Comparison of ENCODE assay signal across 21 mouse cellular contexts in genomic region chr5:138620836-138621235, GRCm38 (mm10). TPM values are rescaled to one million over a fixed set of nuclear protein-coding genes. Genes with fewer than 3 reads are reported as not detected.
DNase-seq lines count a peak whose midpoint lies in the region; ATAC-seq lines count a peak whose summit lies in the region.
"Had no signal": no experiment of that assay in that cellular context is flagged by ENCODE, and none has a peak within 500 bp of the region (broad histone marks: within the 10 kb centered on the region; RNA-seq: fewer than 3 reads in every experiment).

No protein-coding gene starts in this region.

- ATAC-seq in forebrain, embryonic 13.5 days, result no peak
- no peak for ATAC-seq in forebrain, embryonic 14.5 days
- no peak for ATAC-seq in kidney, embryonic 15.5 days (replicated peaks; ENCODE audit: low FRiP score)
- ATAC-seq: inflammation-experienced regulatory T-cells, adult 6 months; liver, embryonic 12.5 days had no signal

- no peak for DNase-seq in forebrain, embryonic 14.5 days (ENCODE audit: low spot score)
- DNase-seq in kidney, adult 18-20 months, result no peak
- DNase-seq in NIH3T3 (ENCODE audit: low read depth), result peak; percentile 20
- DNase-seq in layer of hippocampus, postnatal 36 days, result no peak
- no peak for DNase-seq in left cerebral cortex, postnatal 14 days (ENCODE audit: low spot score in 2 of 2)
- DNase-seq: adrenal gland, adult 8-10 months; cerebellum, adult 8-10 months; kidney, postnatal 36 days; thymus, postnatal 25 days had no signal

- 66% methylated on average over 5 of the region's 5 CpGs for WGBS in forebrain, embryonic 13.5 days
- WGBS in forebrain, embryonic 14.5 days, result 77% methylated on average over 5 of the region's 5 CpGs
- WGBS in kidney, embryonic 15.5 days, result 84% methylated on average over 5 of the region's 5 CpGs
- 66% methylated on average over 5 of the region's 5 CpGs for WGBS in macrophage (ENCODE audit: missing documents)

- H3K9me3 ChIP-seq in forebrain, embryonic 13.5 days (replicated peaks), result peaks cover 21% of the 10 kb centered on the region
- H3K9me3 ChIP-seq in forebrain, embryonic 14.5 days (replicated peaks; ENCODE audit: control insufficient read depth, low read length), result peaks cover 20% of the 10 kb centered on the region
- H3K9me3 ChIP-seq in kidney, embryonic 15.5 days (replicated peaks), result peaks cover 13% of the 10 kb centered on the region

- H3K36me3 ChIP-seq in forebrain, embryonic 13.5 days (ENCODE audit: poor library complexity, severe bottlenecking), result peaks cover 26% of the 10 kb centered on the region
- peaks cover 25% of the 10 kb centered on the region for H3K36me3 ChIP-seq in forebrain, embryonic 14.5 days (ENCODE audit: control insufficient read depth, insufficient read depth, low read length)
- H3K36me3 ChIP-seq in kidney, embryonic 15.5 days, result peaks cover 27% of the 10 kb centered on the region
- peaks cover 14% of the 10 kb centered on the region for H3K36me3 ChIP-seq in macrophage (ENCODE audit: inconsistent target)

- peak overlapping the region; percentile 40; the same call in 1 of the 2 replicates for H3K27ac ChIP-seq in forebrain, embryonic 13.5 days
- no peak overlapping the region for H3K27ac ChIP-seq in forebrain, embryonic 14.5 days (ENCODE audit: low read depth, low read length)
- 0 out of 2 replicates have a peak overlapping the region, but pooled peaks have one; percentile 22 for H3K27ac ChIP-seq in kidney, embryonic 15.5 days
- H3K27ac ChIP-seq in macrophage, result peak overlapping the region; percentile 8; the same call in 1 of the 2 replicates
- H3K27ac ChIP-seq: forebrain, embryonic 12.5 days; limb, embryonic 10.5 days; liver, embryonic 12.5 days had no signal

- H3K4me1 ChIP-seq in forebrain, embryonic 13.5 days, result peaks cover 28% of the 10 kb centered on the region
- peaks cover 19% of the 10 kb centered on the region for H3K4me1 ChIP-seq in forebrain, embryonic 14.5 days (ENCODE audit: control insufficient read depth, insufficient read depth, low read length)
- peaks cover 27% of the 10 kb centered on the region for H3K4me1 ChIP-seq in kidney, embryonic 15.5 days

- H3K4me2 ChIP-seq in forebrain, embryonic 13.5 days, result no peak overlapping the region
- no peak overlapping the region for H3K4me2 ChIP-seq in forebrain, embryonic 14.5 days (ENCODE audit: low read length)
- no peak overlapping the region for H3K4me2 ChIP-seq in kidney, embryonic 15.5 days
- H3K4me2 ChIP-seq: forebrain, embryonic 12.5 days; liver, embryonic 12.5 days had no signal

- H3K27me3 ChIP-seq in forebrain, embryonic 13.5 days, result no peaks in the 10 kb centered on the region
- H3K27me3 ChIP-seq in forebrain, embryonic 14.5 days (replicated peaks; ENCODE audit: control insufficient read depth, insufficient read depth, low read length), result no peaks in the 10 kb centered on the region
- H3K27me3 ChIP-seq in kidney, embryonic 15.5 days, result no peaks in the 10 kb centered on the region
- H3K27me3 ChIP-seq: forebrain, embryonic 12.5 days; liver, embryonic 12.5 days had no signal

- peaks cover 56% of the 10 kb centered on the region for H3K79me2 ChIP-seq in macrophage (ENCODE audit: inconsistent target)

- no peak overlapping the region for H3K9ac ChIP-seq in forebrain, embryonic 13.5 days
- H3K9ac ChIP-seq in forebrain, embryonic 14.5 days (ENCODE audit: low read length), result no peak overlapping the region
- H3K9ac ChIP-seq in kidney, embryonic 15.5 days, result no peak overlapping the region
- H3K9ac ChIP-seq: forebrain, embryonic 12.5 days; liver, embryonic 12.5 days had no signal

- intact Hi-C loops in left cerebral cortex, postnatal 14 days (cut with DNase I), result no loop called here

- no peak overlapping the region for H3K4me3 ChIP-seq in forebrain, embryonic 13.5 days
- no peak overlapping the region for H3K4me3 ChIP-seq in forebrain, embryonic 14.5 days (ENCODE audit: low read depth, low read length)
- H3K4me3 ChIP-seq in kidney, embryonic 15.5 days (replicated peaks), result no peak overlapping the region
- no peak overlapping the region for H3K4me3 ChIP-seq in macrophage (ENCODE audit: inconsistent target)
- H3K4me3 ChIP-seq: forebrain, embryonic 12.5 days; limb, embryonic 10.5 days; liver, embryonic 12.5 days had no signal

RNA-seq across cellular contexts. Expression of gene Zfp68, which starts 1.3 kb away (rescaled TPM):
- polyA plus RNA-seq in forebrain, embryonic 13.5 days (2015; fragmentation: Nextera tagmentation; extraction: Ambion mirVana), result 93.5 and 96.6 TPM in 2 replicates
- polyA plus RNA-seq in forebrain, embryonic 14.5 days (2014; fragmentation: Nextera tagmentation; extraction: Ambion mirVana), result 122 and 144 TPM in 2 replicates
- 61.5 and 61.6 TPM in 2 replicates for polyA plus RNA-seq in kidney, embryonic 15.5 days (2015; fragmentation: Nextera tagmentation; extraction: Ambion mirVana)
- 10 to 100 TPM; 11.8 to 51.0 (median 25.9) TPM for total RNA-seq in macrophage (2018; cell fraction: chromatin; rRNA removed)
- total RNA-seq in macrophage (2018; cell fraction: cytosol; rRNA removed), result 10 to 100 TPM in 25 of 26 experiments, 1 to 10 TPM in 1; 9.1 to 22.2 (median 17.6) TPM
- total RNA-seq in macrophage (2018; cell fraction: nucleus; rRNA removed), result 10 to 100 TPM; 10.2 to 42.5 (median 21.2) TPM
- polyA plus RNA-seq in macrophage (2018), result 13.6 to 26.8 TPM (median 19.3 TPM) in 3 replicates
- 10 to 100 TPM; 34.2 to 34.9 TPM for total RNA-seq in layer of hippocampus, postnatal 36 days (2021)
- 10 to 100 TPM; 22.8 to 26.6 TPM for total RNA-seq in left cerebral cortex, postnatal 14 days (2021)

RNA-seq across cellular contexts. Expression of gene A430033K04Rik, which starts 1.8 kb away (rescaled TPM):
- 19.5 and 21.9 TPM in 2 replicates for polyA plus RNA-seq in forebrain, embryonic 13.5 days (2015; fragmentation: Nextera tagmentation; extraction: Ambion mirVana)
- 12.5 and 19.7 TPM in 2 replicates for polyA plus RNA-seq in forebrain, embryonic 14.5 days (2014; fragmentation: Nextera tagmentation; extraction: Ambion mirVana)
- polyA plus RNA-seq in kidney, embryonic 15.5 days (2015; fragmentation: Nextera tagmentation; extraction: Ambion mirVana), result 12.5 and 13.7 TPM in 2 replicates
- 10 to 100 TPM in 12 of 26 experiments, 1 to 10 TPM in 14; 1.1 to 27.3 (median 8.4) TPM for total RNA-seq in macrophage (2018; cell fraction: chromatin; rRNA removed)
- total RNA-seq in macrophage (2018; cell fraction: cytosol; rRNA removed), result 1 to 10 TPM in 22 of 26 experiments, under 1 TPM in 4; 0.28 to 6.2 (median 4.5) TPM
- total RNA-seq in macrophage (2018; cell fraction: nucleus; rRNA removed), result 10 to 100 TPM in 8 of 26 experiments, 1 to 10 TPM in 16, under 1 TPM in 2; 0.64 to 22.5 (median 5.1) TPM
- 3.5 to 5.2 TPM (median 3.9 TPM) in 3 replicates for polyA plus RNA-seq in macrophage (2018)
- 10 to 100 TPM; 15.0 to 17.9 TPM for total RNA-seq in layer of hippocampus, postnatal 36 days (2021)
- 10 to 100 TPM; 11.5 to 12.3 TPM for total RNA-seq in left cerebral cortex, postnatal 14 days (2021)

RNA-seq across cellular contexts. Expression of gene 1700123K08Rik, which starts 56.3 kb away (rescaled TPM):
- polyA plus RNA-seq in forebrain, embryonic 13.5 days (2015; fragmentation: Nextera tagmentation; extraction: Ambion mirVana), result not detected in 2 replicates
- polyA plus RNA-seq in forebrain, embryonic 14.5 days (2014; fragmentation: Nextera tagmentation; extraction: Ambion mirVana), result not detected in 2 replicates
- not detected in 2 replicates for polyA plus RNA-seq in kidney, embryonic 15.5 days (2015; fragmentation: Nextera tagmentation; extraction: Ambion mirVana)
- total RNA-seq in macrophage (2018; cell fraction: chromatin; rRNA removed), result not detected
- total RNA-seq in macrophage (2018; cell fraction: cytosol; rRNA removed), result not detected
- not detected for total RNA-seq in macrophage (2018; cell fraction: nucleus; rRNA removed)
- polyA plus RNA-seq in macrophage (2018), result not detected in 3 replicates
- total RNA-seq in layer of hippocampus, postnatal 36 days (2021), result not detected
- not detected for total RNA-seq in left cerebral cortex, postnatal 14 days (2021)
- total RNA-seq: adrenal gland, adult 8-10 months; granulocyte monocyte progenitor cell, adult 5-6 weeks; layer of hippocampus, postnatal 14 days; megakaryocyte-erythroid progenitor cell, adult 5-6 weeks had no signal
- polyA plus RNA-seq: forebrain, embryonic 12.5 days; heart, embryonic 16.5 days; inflammation-experienced regulatory T-cells, adult 6 months; limb, embryonic 10.5 days; liver, embryonic 12.5 days; small intestine, adult 2 months had no signal
